In the genomic region with DNA sequence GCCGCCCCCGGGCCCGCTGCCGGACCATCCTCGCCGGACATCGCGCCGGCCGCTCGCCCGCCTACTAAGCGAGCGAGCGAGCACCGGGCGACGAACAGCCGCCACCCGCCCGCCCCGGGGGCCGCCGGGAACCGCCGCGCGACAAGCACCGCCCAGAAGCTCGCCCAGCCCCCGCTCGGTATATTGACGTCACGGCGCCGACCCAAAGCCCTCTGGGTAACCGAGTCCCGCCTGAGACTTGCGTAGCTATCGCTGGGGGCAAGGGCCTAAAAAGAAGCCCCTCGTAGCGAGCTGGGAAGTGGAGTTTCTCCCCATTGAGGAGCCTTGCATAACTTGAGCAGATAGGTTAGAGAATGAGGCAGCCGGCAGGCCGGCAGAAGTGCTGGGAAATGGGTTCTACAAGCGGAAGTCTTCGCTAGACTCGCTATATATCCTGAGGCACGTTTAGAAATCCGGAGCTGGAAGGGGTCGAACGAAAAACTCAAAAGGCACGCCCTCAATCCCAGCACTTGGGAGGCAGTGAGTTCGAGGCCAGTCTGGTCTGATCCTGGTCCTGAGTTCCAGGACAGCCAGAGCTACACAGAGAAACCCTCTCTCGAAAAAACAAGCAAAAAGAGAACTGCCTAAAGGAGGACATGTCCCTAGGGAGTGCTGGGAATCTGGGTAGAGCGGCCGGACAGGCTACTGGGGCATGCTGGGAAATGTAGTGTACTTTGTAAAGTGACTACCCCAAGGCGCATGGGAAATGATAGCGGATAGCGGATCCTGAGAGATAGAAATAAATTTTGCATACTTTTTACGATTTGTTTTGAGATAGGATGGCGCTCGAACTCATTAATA, we compare ENCODE assay signal across 8 mouse cellular contexts. TPM values are rescaled to one million over a fixed set of nuclear protein-coding genes. Genes with fewer than 3 reads are reported as not detected.
DNase-seq lines count a peak whose midpoint lies in the region; ATAC-seq and TF ChIP-seq lines count a peak whose summit lies in the region.

A gene (minus strand): TSS at position 123 of the 840 bp plus-strand sequence.

- peak within 1 kb of the TSS; percentile 100 for H3K4me3 ChIP-seq in G1E (ENCODE audit: low read depth, low read length)
- H3K4me3 ChIP-seq in cerebellum, adult 2 months (replicated peaks; ENCODE audit: insufficient read depth, low read depth, low read length) = peak within 1 kb of the TSS; percentile 99
- H3K4me3 ChIP-seq in lung, embryonic 16.5 days (ENCODE audit: low read length) = peak within 1 kb of the TSS; percentile 73

- under 1% methylated on average over 62 of the region's 62 CpGs for WGBS in cerebellum, adult 2 months
- WGBS in lung, embryonic 16.5 days = under 1% methylated on average over 62 of the region's 62 CpGs

- no peaks in the 10 kb centered on the region for H3K27me3 ChIP-seq in G1E (ENCODE audit: insufficient read depth, low read length)
- H3K27me3 ChIP-seq in cerebellum, adult 2 months (ENCODE audit: control insufficient read depth, insufficient read depth, low read length) = no peaks in the 10 kb centered on the region
- H3K27me3 ChIP-seq in lung, embryonic 16.5 days (ENCODE audit: control insufficient read depth, insufficient read depth, low read depth, low read length) = no peaks in the 10 kb centered on the region

- peak within 1 kb of the TSS; percentile 97 for H3K27ac ChIP-seq in cerebellum, adult 2 months (ENCODE audit: insufficient read depth, low read length)
- H3K27ac ChIP-seq in lung, embryonic 16.5 days (ENCODE audit: low read length) = peak within 1 kb of the TSS; percentile 96

- H3K4me2 ChIP-seq in lung, embryonic 16.5 days (ENCODE audit: low read depth, low read length) = peak within 1 kb of the TSS; percentile 56

- DNase-seq in G1E (ENCODE audit: low spot score) = peak; percentile 92
- peak; percentile 96 to 98 for DNase-seq in cerebellum, adult 2 months
- DNase-seq in forelimb bud, embryonic 11.5 days (ENCODE audit: low read depth, low spot score) = peak; percentile 90
- DNase-seq in layer of hippocampus, adult 9-10 months (ENCODE audit: low spot score) = peak; percentile 83
- peak; percentile 93 for DNase-seq in ovary, postnatal 10 days (ENCODE audit: low spot score)
- DNase-seq in thymus, postnatal 10 days (ENCODE audit: low spot score in 2 of 2) = peak; percentile 92 to 93

- no peaks in the 10 kb centered on the region for H3K9me3 ChIP-seq in G1E (replicated peaks)
- no peaks in the 10 kb centered on the region for H3K9me3 ChIP-seq in lung, embryonic 16.5 days (ENCODE audit: control insufficient read depth, low read length)

- H3K36me3 ChIP-seq in G1E (replicated peaks) = peaks cover 34% of the 10 kb centered on the region
- H3K36me3 ChIP-seq in lung, embryonic 16.5 days (ENCODE audit: control insufficient read depth, insufficient read depth, low read length) = peaks cover 1% of the 10 kb centered on the region; the same call in 1 of the 2 replicates

- H3K9ac ChIP-seq in lung, embryonic 16.5 days (ENCODE audit: low read length) = peak within 1 kb of the TSS; percentile 91

- peak; percentile 42; the same call in 1 of the 2 replicates for TF ChIP-seq POLR2A in cerebellum, adult 2 months (IDR thresholded peaks at IDR 0.05; ENCODE audit: borderline replicate concordance, insufficient read depth, low read length)

- H3K4me1 ChIP-seq in G1E (ENCODE audit: insufficient read depth, low read depth, low read length) = peaks cover 75% of the 10 kb centered on the region
- H3K4me1 ChIP-seq in cerebellum, adult 2 months (ENCODE audit: control insufficient read depth, insufficient read depth, low read length) = peaks cover 14% of the 10 kb centered on the region
- H3K4me1 ChIP-seq in lung, embryonic 16.5 days (replicated peaks; ENCODE audit: control insufficient read depth, insufficient read depth, low read length) = peaks cover 26% of the 10 kb centered on the region

- peak; percentile 61 for ATAC-seq in G1E (ENCODE audit: extremely low read depth, insufficient number of reproducible peaks, low FRiP score, poor library complexity, severe bottlenecking)
- peak; percentile 68 to 79 for ATAC-seq in hematopoietic stem cell, adult 5-6 weeks (replicated peaks in 1 of 2; ENCODE audit: insufficient read depth in 1 of 2, low FRiP score in 2 of 2, low TSS enrichment in 1 of 2, low read depth in 1 of 2, poor library complexity in 2 of 2, severe bottlenecking in 2 of 2)
- peak; percentile 95 for ATAC-seq in lung, embryonic 16.5 days (ENCODE audit: low read depth)

- no peak for TF ChIP-seq CTCF in G1E (IDR thresholded peaks at IDR 0.05; ENCODE audit: low read depth, low read length)
- no peak for TF ChIP-seq CTCF in cerebellum, adult 2 months (IDR thresholded peaks at IDR 0.05; ENCODE audit: borderline replicate concordance, insufficient read depth, low read depth, low read length)

RNA-seq across cellular contexts. Expression of the gene that starts here (rescaled TPM):
- total RNA-seq in G1E (2014; fragmentation: Nextera tagmentation) (91.9 and 100 TPM in 2 replicates), G1E (2017) (91.1 and 99.8 TPM in 2 replicates)
- polyA plus RNA-seq in G1E (2012) = 135 and 173 TPM in 2 replicates
- polyA plus RNA-seq in cerebellum, adult 2 months (2012; rRNA removed) = 111 and 120 TPM in 2 replicates
- 134 and 190 TPM in 2 replicates for total RNA-seq in hematopoietic stem cell, adult 5-6 weeks (2017)
- polyA plus RNA-seq in lung, embryonic 16.5 days (2015; fragmentation: Nextera tagmentation; extraction: Ambion mirVana) = 20.1 and 21.0 TPM in 2 replicates

Comparison
In these comparisons a context has a peak if more than half of its experiments do, and no peak if none do; other contexts are left out.
1. Peak in every context shown above with its lines: DNase-seq, ATAC-seq, H3K4me3 ChIP-seq and H3K27ac ChIP-seq.